ENCODE assay signal across 20 mouse cellular contexts in the genomic region with DNA sequence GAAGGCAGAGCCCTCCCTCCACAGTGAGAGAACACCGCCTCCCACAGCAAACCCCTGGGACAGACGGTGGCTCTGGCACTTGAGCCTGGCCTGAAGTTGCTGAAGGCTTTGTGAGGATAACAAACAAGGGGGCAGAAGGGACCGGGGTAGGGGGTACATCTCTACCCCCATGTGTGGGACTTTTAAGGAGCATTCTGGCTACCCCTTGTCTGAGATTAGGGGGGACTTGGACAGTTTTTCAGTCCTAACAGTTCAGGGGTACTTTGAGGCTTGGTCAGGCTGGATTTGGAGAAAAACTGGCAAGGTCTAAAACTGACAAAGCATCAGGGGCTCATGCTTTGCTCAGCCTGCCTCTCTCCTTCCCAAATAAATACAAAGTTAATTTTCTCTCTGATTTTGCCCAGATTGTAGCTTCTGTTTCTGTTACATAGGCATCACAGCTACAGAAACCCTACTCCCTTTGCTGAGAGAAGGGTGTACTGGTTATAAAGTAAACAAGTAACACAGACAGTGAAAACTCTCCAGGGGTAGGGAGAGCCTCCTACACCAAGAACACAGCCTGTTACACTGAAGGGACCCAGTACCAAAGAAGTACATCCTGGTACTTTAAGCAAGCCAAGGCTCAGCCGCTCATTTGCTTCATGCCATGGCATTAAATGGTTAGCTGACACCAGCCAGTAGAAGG. TPM values are rescaled to one million over a fixed set of nuclear protein-coding genes. Genes with fewer than 3 reads are reported as not detected.
DNase-seq lines count a peak whose midpoint lies in the region; ATAC-seq and TF ChIP-seq lines count a peak whose summit lies in the region.
"Had no signal": no experiment of that assay in that cellular context is flagged by ENCODE, and none has a peak within 500 bp of the region (broad histone marks: within the 10 kb centered on the region; RNA-seq: fewer than 3 reads in every experiment).

No protein-coding gene starts in this region.

- peaks cover 7% of the 10 kb centered on the region for H3K4me1 ChIP-seq in embryonic facial prominence, embryonic 11.5 days (ENCODE audit: control insufficient read depth, insufficient read depth, low read length)
- H3K4me1 ChIP-seq in embryonic facial prominence, embryonic 10.5 days, result peaks cover 47% of the 10 kb centered on the region
- H3K4me1 ChIP-seq in intestine, embryonic 14.5 days (replicated peaks; ENCODE audit: control insufficient read depth, insufficient read depth, low read length), result peaks cover 25% of the 10 kb centered on the region
- peaks cover 29% of the 10 kb centered on the region for H3K4me1 ChIP-seq in intestine, embryonic 16.5 days (ENCODE audit: control insufficient read depth, insufficient read depth, low read length)
- H3K4me1 ChIP-seq in midbrain, embryonic 11.5 days (ENCODE audit: control insufficient read depth, insufficient read depth, low read length), result peaks cover 37% of the 10 kb centered on the region
- H3K4me1 ChIP-seq in midbrain, postnatal 0 days (ENCODE audit: insufficient read depth, low read length), result peaks cover 17% of the 10 kb centered on the region
- peaks cover 42% of the 10 kb centered on the region for H3K4me1 ChIP-seq in embryonic facial prominence, embryonic 15.5 days

- 0 out of 2 replicates have a peak overlapping the region, but pooled peaks have one; percentile 15 for H3K9ac ChIP-seq in embryonic facial prominence, embryonic 11.5 days (replicated peaks; ENCODE audit: low read length)
- no peak overlapping the region for H3K9ac ChIP-seq in intestine, embryonic 14.5 days (ENCODE audit: low read length)
- H3K9ac ChIP-seq in intestine, embryonic 16.5 days (ENCODE audit: low read depth, low read length), result no peak overlapping the region
- no peak overlapping the region for H3K9ac ChIP-seq in midbrain, embryonic 11.5 days (ENCODE audit: low read length)
- H3K9ac ChIP-seq in midbrain, postnatal 0 days (replicated peaks; ENCODE audit: low read length, poor library complexity, severe bottlenecking), result no peak overlapping the region
- H3K9ac ChIP-seq in embryonic facial prominence, embryonic 15.5 days, result no peak overlapping the region

- no peak for DNase-seq in embryonic facial prominence, embryonic 11.5 days (ENCODE audit: low spot score)
- no peak for DNase-seq in embryonic facial prominence, embryonic 10.5 days (ENCODE audit: low spot score)
- peak; percentile 45 for DNase-seq in intestine, embryonic 14.5 days (ENCODE audit: low spot score)
- peak; percentile 83 for DNase-seq in midbrain, embryonic 11.5 days (ENCODE audit: low spot score, missing footprints)
- no peak for DNase-seq in midbrain, postnatal 0 days (ENCODE audit: low spot score)
- no peak for DNase-seq in ovary, adult 18-20 months (ENCODE audit: low spot score)
- DNase-seq: cerebellum, postnatal 10 days; gastrocnemius, postnatal 14 days; heart, postnatal 14 days; kidney, adult 8-10 months; kidney, postnatal 25 days; lung, postnatal 4 days; right cerebral cortex, postnatal 4 days; thymus, adult 18-20 months had no signal

- no peaks in the 10 kb centered on the region for H3K27me3 ChIP-seq in embryonic facial prominence, embryonic 11.5 days (ENCODE audit: control insufficient read depth, insufficient read depth, low read length)
- H3K27me3 ChIP-seq in embryonic facial prominence, embryonic 10.5 days (replicated peaks; ENCODE audit: low read depth, poor library complexity, severe bottlenecking), result no peaks in the 10 kb centered on the region
- H3K27me3 ChIP-seq in intestine, embryonic 14.5 days (replicated peaks; ENCODE audit: control insufficient read depth, insufficient read depth, low read length), result no peaks in the 10 kb centered on the region
- H3K27me3 ChIP-seq in intestine, embryonic 16.5 days (replicated peaks; ENCODE audit: control insufficient read depth, insufficient read depth, low read length), result no peaks in the 10 kb centered on the region
- no peaks in the 10 kb centered on the region for H3K27me3 ChIP-seq in midbrain, embryonic 11.5 days (ENCODE audit: control insufficient read depth, insufficient read depth, low read length)
- H3K27me3 ChIP-seq in midbrain, postnatal 0 days (ENCODE audit: insufficient read depth, low read length), result no peaks in the 10 kb centered on the region
- H3K27me3 ChIP-seq in embryonic facial prominence, embryonic 15.5 days, result no peaks in the 10 kb centered on the region

- no peak overlapping the region for H3K4me3 ChIP-seq in embryonic facial prominence, embryonic 11.5 days (ENCODE audit: low read depth, low read length)
- H3K4me3 ChIP-seq in embryonic facial prominence, embryonic 10.5 days, result no peak overlapping the region
- H3K4me3 ChIP-seq in intestine, embryonic 14.5 days (ENCODE audit: low read depth, low read length), result no peak overlapping the region
- no peak overlapping the region for H3K4me3 ChIP-seq in intestine, embryonic 16.5 days (ENCODE audit: low read length)
- no peak overlapping the region for H3K4me3 ChIP-seq in midbrain, embryonic 11.5 days (ENCODE audit: low read depth, low read length)
- H3K4me3 ChIP-seq in midbrain, postnatal 0 days (ENCODE audit: low read depth, low read length), result no peak overlapping the region
- H3K4me3 ChIP-seq in embryonic facial prominence, embryonic 15.5 days (replicated peaks), result no peak overlapping the region
- H3K4me3 ChIP-seq: erythroblast, embryonic 14.5 days had no signal

- no peak for ATAC-seq in embryonic facial prominence, embryonic 11.5 days (replicated peaks; ENCODE audit: insufficient number of reproducible peaks, low FRiP score, low TSS enrichment, low read depth)
- ATAC-seq in intestine, embryonic 14.5 days (replicated peaks; ENCODE audit: low FRiP score, low TSS enrichment, low read depth), result no peak
- no peak for ATAC-seq in intestine, embryonic 16.5 days
- no peak for ATAC-seq in midbrain, embryonic 11.5 days (ENCODE audit: low FRiP score)
- ATAC-seq in midbrain, postnatal 0 days (ENCODE audit: low FRiP score), result no peak
- ATAC-seq in embryonic facial prominence, embryonic 15.5 days (ENCODE audit: insufficient number of reproducible peaks, low FRiP score, low TSS enrichment, low read depth), result no peak
- ATAC-seq: CD4-positive, CD25-positive, alpha-beta regulatory T cell, adult 4 months; hindbrain, postnatal 0 days had no signal

- no peak overlapping the region for H3K27ac ChIP-seq in embryonic facial prominence, embryonic 11.5 days (replicated peaks; ENCODE audit: low read depth, low read length)
- no peak overlapping the region for H3K27ac ChIP-seq in embryonic facial prominence, embryonic 10.5 days (replicated peaks)
- H3K27ac ChIP-seq in intestine, embryonic 14.5 days (ENCODE audit: low read depth), result no peak overlapping the region
- no peak overlapping the region for H3K27ac ChIP-seq in intestine, embryonic 16.5 days (ENCODE audit: low read length)
- no peak overlapping the region for H3K27ac ChIP-seq in midbrain, embryonic 11.5 days (ENCODE audit: low read depth, low read length)
- no peak overlapping the region for H3K27ac ChIP-seq in midbrain, postnatal 0 days (ENCODE audit: low read depth, low read length)
- peak overlapping the region; percentile 17; the same call in 1 of the 2 replicates for H3K27ac ChIP-seq in embryonic facial prominence, embryonic 15.5 days (replicated peaks)
- H3K27ac ChIP-seq: hindbrain, postnatal 0 days had no signal

- H3K9me3 ChIP-seq in embryonic facial prominence, embryonic 11.5 days (replicated peaks; ENCODE audit: control insufficient read depth, low read length), result no peaks in the 10 kb centered on the region
- no peaks in the 10 kb centered on the region for H3K9me3 ChIP-seq in embryonic facial prominence, embryonic 10.5 days
- no peaks in the 10 kb centered on the region for H3K9me3 ChIP-seq in intestine, embryonic 14.5 days (ENCODE audit: control insufficient read depth, low read length)
- no peaks in the 10 kb centered on the region for H3K9me3 ChIP-seq in intestine, embryonic 16.5 days (ENCODE audit: control insufficient read depth, low read length)
- H3K9me3 ChIP-seq in midbrain, embryonic 11.5 days (ENCODE audit: control insufficient read depth, low read length), result no peaks in the 10 kb centered on the region
- H3K9me3 ChIP-seq in midbrain, postnatal 0 days (ENCODE audit: low read length), result no peaks in the 10 kb centered on the region
- no peaks in the 10 kb centered on the region for H3K9me3 ChIP-seq in embryonic facial prominence, embryonic 15.5 days (replicated peaks)
- H3K9me3 ChIP-seq: G1E had no signal

- 66% methylated on average over 4 of the region's 4 CpGs for WGBS in embryonic facial prominence, embryonic 11.5 days
- 69% methylated on average over 4 of the region's 4 CpGs for WGBS in embryonic facial prominence, embryonic 10.5 days
- WGBS in intestine, embryonic 14.5 days, result 65% methylated on average over 4 of the region's 4 CpGs
- 64% methylated on average over 4 of the region's 4 CpGs for WGBS in intestine, embryonic 16.5 days
- WGBS in midbrain, embryonic 11.5 days, result 57% methylated on average over 4 of the region's 4 CpGs
- 60% methylated on average over 4 of the region's 4 CpGs for WGBS in midbrain, postnatal 0 days
- 56% methylated on average over 4 of the region's 4 CpGs for WGBS in embryonic facial prominence, embryonic 15.5 days

- H3K36me3 ChIP-seq in embryonic facial prominence, embryonic 11.5 days (replicated peaks; ENCODE audit: control insufficient read depth, insufficient read depth, low read depth, low read length), result peaks cover 6% of the 10 kb centered on the region
- peaks cover 93% of the 10 kb centered on the region for H3K36me3 ChIP-seq in embryonic facial prominence, embryonic 10.5 days (replicated peaks)
- peaks cover 78% of the 10 kb centered on the region for H3K36me3 ChIP-seq in intestine, embryonic 14.5 days (ENCODE audit: control insufficient read depth, insufficient read depth, low read length)
- no peaks in the 10 kb centered on the region; the same call in none of the 2 replicates for H3K36me3 ChIP-seq in intestine, embryonic 16.5 days (ENCODE audit: control insufficient read depth, insufficient read depth, low read length)
- peaks cover 21% of the 10 kb centered on the region for H3K36me3 ChIP-seq in midbrain, embryonic 11.5 days (ENCODE audit: control insufficient read depth, insufficient read depth, low read length)
- H3K36me3 ChIP-seq in midbrain, postnatal 0 days (ENCODE audit: insufficient read depth, low read length), result peaks cover 51% of the 10 kb centered on the region
- H3K36me3 ChIP-seq in embryonic facial prominence, embryonic 15.5 days, result peaks cover 59% of the 10 kb centered on the region

- H3K4me2 ChIP-seq in embryonic facial prominence, embryonic 11.5 days (ENCODE audit: low read depth, low read length), result no peak overlapping the region
- H3K4me2 ChIP-seq in intestine, embryonic 14.5 days (ENCODE audit: low read length), result no peak overlapping the region
- no peak overlapping the region for H3K4me2 ChIP-seq in intestine, embryonic 16.5 days (ENCODE audit: low read depth, low read length)
- H3K4me2 ChIP-seq in midbrain, embryonic 11.5 days, result no peak overlapping the region
- H3K4me2 ChIP-seq in midbrain, postnatal 0 days (ENCODE audit: low read depth, low read length, poor library complexity, severe bottlenecking), result no peak overlapping the region
- H3K4me2 ChIP-seq in embryonic facial prominence, embryonic 15.5 days (replicated peaks), result no peak overlapping the region

- no peak for TF ChIP-seq CTCF in midbrain, postnatal 0 days (IDR thresholded peaks at IDR 0.05)

RNA-seq across cellular contexts. Expression of gene Rbm15b, which starts 6.0 kb away (rescaled TPM):
- 23.2 and 27.3 TPM in 2 replicates for polyA plus RNA-seq in embryonic facial prominence, embryonic 11.5 days (2014; fragmentation: Nextera tagmentation; extraction: Ambion mirVana)
- 17.2 and 17.6 TPM in 2 replicates for polyA plus RNA-seq in embryonic facial prominence, embryonic 10.5 days (2016; fragmentation: Nextera tagmentation; extraction: Ambion mirVana)
- 14.8 and 16.1 TPM in 2 replicates for polyA plus RNA-seq in intestine, embryonic 14.5 days (2014; fragmentation: Nextera tagmentation; extraction: Ambion mirVana)
- 3.5 and 3.7 TPM in 2 replicates for polyA plus RNA-seq in intestine, embryonic 16.5 days (2015; fragmentation: Nextera tagmentation; extraction: Ambion mirVana)
- 24.7 and 26.8 TPM in 2 replicates for polyA plus RNA-seq in midbrain, embryonic 11.5 days (2014; fragmentation: Nextera tagmentation; extraction: Ambion mirVana)
- total RNA-seq in midbrain, postnatal 0 days (2014; rRNA removed), result 81.6 and 82.7 TPM in 2 replicates
- 10.6 and 12.6 TPM in 2 replicates for polyA plus RNA-seq in midbrain, postnatal 0 days (2015; fragmentation: Nextera tagmentation; extraction: Ambion mirVana)
- polyA plus RNA-seq in embryonic facial prominence, embryonic 15.5 days (2015; fragmentation: Nextera tagmentation; extraction: Ambion mirVana), result 11.0 and 12.3 TPM in 2 replicates

RNA-seq across cellular contexts. Expression of gene Manf, which starts 10.6 kb away (rescaled TPM):
- 304 and 321 TPM in 2 replicates for polyA plus RNA-seq in embryonic facial prominence, embryonic 11.5 days (2014; fragmentation: Nextera tagmentation; extraction: Ambion mirVana)
- 254 and 277 TPM in 2 replicates for polyA plus RNA-seq in embryonic facial prominence, embryonic 10.5 days (2016; fragmentation: Nextera tagmentation; extraction: Ambion mirVana)
- 214 and 260 TPM in 2 replicates for polyA plus RNA-seq in intestine, embryonic 14.5 days (2014; fragmentation: Nextera tagmentation; extraction: Ambion mirVana)
- polyA plus RNA-seq in intestine, embryonic 16.5 days (2015; fragmentation: Nextera tagmentation; extraction: Ambion mirVana), result 354 and 382 TPM in 2 replicates
- 278 and 281 TPM in 2 replicates for polyA plus RNA-seq in midbrain, embryonic 11.5 days (2014; fragmentation: Nextera tagmentation; extraction: Ambion mirVana)
- 46.3 and 54.6 TPM in 2 replicates for total RNA-seq in midbrain, postnatal 0 days (2014; rRNA removed)
- 112 and 115 TPM in 2 replicates for polyA plus RNA-seq in midbrain, postnatal 0 days (2015; fragmentation: Nextera tagmentation; extraction: Ambion mirVana)
- 281 and 293 TPM in 2 replicates for polyA plus RNA-seq in embryonic facial prominence, embryonic 15.5 days (2015; fragmentation: Nextera tagmentation; extraction: Ambion mirVana)

RNA-seq across cellular contexts. Expression of gene Dcaf1, which starts 59.5 kb away (rescaled TPM):
- 25.9 and 27.9 TPM in 2 replicates for polyA plus RNA-seq in embryonic facial prominence, embryonic 11.5 days (2014; fragmentation: Nextera tagmentation; extraction: Ambion mirVana)
- 30.7 and 34.8 TPM in 2 replicates for polyA plus RNA-seq in embryonic facial prominence, embryonic 10.5 days (2016; fragmentation: Nextera tagmentation; extraction: Ambion mirVana)
- 24.1 and 30.5 TPM in 2 replicates for polyA plus RNA-seq in intestine, embryonic 14.5 days (2014; fragmentation: Nextera tagmentation; extraction: Ambion mirVana)
- polyA plus RNA-seq in intestine, embryonic 16.5 days (2015; fragmentation: Nextera tagmentation; extraction: Ambion mirVana), result 17.0 and 18.2 TPM in 2 replicates
- 28.6 and 37.7 TPM in 2 replicates for polyA plus RNA-seq in midbrain, embryonic 11.5 days (2014; fragmentation: Nextera tagmentation; extraction: Ambion mirVana)
- total RNA-seq in midbrain, postnatal 0 days (2014; rRNA removed), result 23.4 and 27.2 TPM in 2 replicates
- 7.4 and 7.6 TPM in 2 replicates for polyA plus RNA-seq in midbrain, postnatal 0 days (2015; fragmentation: Nextera tagmentation; extraction: Ambion mirVana)
- 18.1 and 22.4 TPM in 2 replicates for polyA plus RNA-seq in embryonic facial prominence, embryonic 15.5 days (2015; fragmentation: Nextera tagmentation; extraction: Ambion mirVana)

Comparison
In these comparisons a context has a peak if more than half of its experiments do, and no peak if none do; other contexts are left out.
1. DNase-seq: peak in intestine, embryonic 14.5 days (single experiment) and midbrain, embryonic 11.5 days (single experiment); none in embryonic facial prominence, embryonic 11.5 days (single experiment), embryonic facial prominence, embryonic 10.5 days (single experiment), midbrain, postnatal 0 days (single experiment) and ovary, adult 18-20 months (single experiment).